Mouse (Mus musculus) midbrain, embryonic 14.5 days (tissue): ENCODE results near the gene Tsku. TPM values are rescaled to one million over a fixed set of nuclear protein-coding genes. Genes with fewer than 3 reads are reported as not detected.

ENCODE experiments used
- ATAC-seq: fragments of 200-750 bp; cut with Nextera tagmentation; 2 replicates; pipeline ENCODE4 v1.8.0; 2017; ENCODE audit warnings: moderate number of reproducible peaks, moderate library complexity; ENCODE audit not compliant: low FRiP score, low TSS enrichment
- DNase-seq: peaks from one replicate; pipeline ENCODE4 v3.0.0-alpha.2; 2015
- H3K27ac ChIP-seq: fragments of 300-500 bp; sonication (generic); replicated peaks from 2 replicates; pipeline ENCODE4 v1.5.1; 2014; ENCODE audit warnings: mild to moderate bottlenecking, low read depth, low read length, moderate library complexity
- H3K27me3 ChIP-seq: fragments of 300-500 bp; sonication (generic); 2 replicates; pipeline ENCODE4 v1.6.1; 2014; ENCODE audit warnings: low read length, control low read depth, mixed read lengths; ENCODE audit not compliant: control insufficient read depth, insufficient read depth
- H3K36me3 ChIP-seq: fragments of 300-500 bp; sonication (generic); 2 replicates; pipeline ENCODE4 v1.6.1; 2014; ENCODE audit warnings: low read length, control low read depth; ENCODE audit not compliant: control insufficient read depth, insufficient read depth
- H3K4me1 ChIP-seq: fragments of 300-500 bp; sonication (generic); 2 replicates; pipeline ENCODE4 v1.6.1; 2014; ENCODE audit warnings: mild to moderate bottlenecking, antibody characterized with exemption, low read length, control low read depth; ENCODE audit not compliant: control insufficient read depth, insufficient read depth
- H3K4me2 ChIP-seq: fragments of 300-500 bp; sonication (generic); 2 replicates; pipeline ENCODE4 v1.6.1; 2014; ENCODE audit warnings: mild to moderate bottlenecking, low read length, moderate library complexity
- H3K4me3 ChIP-seq: fragments of 300-500 bp; sonication (generic); replicated peaks from 2 replicates; pipeline ENCODE4 v1.5.1; 2014; ENCODE audit warnings: low read depth, low read length
- H3K9ac ChIP-seq: fragments of 300-500 bp; sonication (generic); replicated peaks from 2 replicates; pipeline ENCODE4 v1.6.1; 2014; ENCODE audit warnings: mild to moderate bottlenecking, low read length, moderate library complexity
- H3K9me3 ChIP-seq: fragments of 300-500 bp; sonication (generic); 2 replicates; pipeline ENCODE4 v1.6.1; 2016; ENCODE audit warnings: low read length, control low read depth, mixed read lengths; ENCODE audit not compliant: control insufficient read depth
- WGBS: fragments of 180-500 bp; shearing (Covaris S2); extraction: QIAGEN DNeasy Blood & Tissue Kit; methylation state at CpG from one replicate; pipeline ENCODE4 v1.1.7; 2014; 5-methylcytosine and 5-hydroxymethylcytosine counted together
- polyA plus RNA-seq: library from polyadenylated mRNA; unstranded; fragments of >200 nt; fragmentation: Nextera tagmentation; extraction: Ambion mirVana; gene quantifications from 2 replicates; pipeline ENCODE4 v1.2.1, GENCODE M21; 2014

The Tsku gene
- polyA plus RNA-seq = 8.2 and 10.3 TPM in 2 replicates

DNA sequence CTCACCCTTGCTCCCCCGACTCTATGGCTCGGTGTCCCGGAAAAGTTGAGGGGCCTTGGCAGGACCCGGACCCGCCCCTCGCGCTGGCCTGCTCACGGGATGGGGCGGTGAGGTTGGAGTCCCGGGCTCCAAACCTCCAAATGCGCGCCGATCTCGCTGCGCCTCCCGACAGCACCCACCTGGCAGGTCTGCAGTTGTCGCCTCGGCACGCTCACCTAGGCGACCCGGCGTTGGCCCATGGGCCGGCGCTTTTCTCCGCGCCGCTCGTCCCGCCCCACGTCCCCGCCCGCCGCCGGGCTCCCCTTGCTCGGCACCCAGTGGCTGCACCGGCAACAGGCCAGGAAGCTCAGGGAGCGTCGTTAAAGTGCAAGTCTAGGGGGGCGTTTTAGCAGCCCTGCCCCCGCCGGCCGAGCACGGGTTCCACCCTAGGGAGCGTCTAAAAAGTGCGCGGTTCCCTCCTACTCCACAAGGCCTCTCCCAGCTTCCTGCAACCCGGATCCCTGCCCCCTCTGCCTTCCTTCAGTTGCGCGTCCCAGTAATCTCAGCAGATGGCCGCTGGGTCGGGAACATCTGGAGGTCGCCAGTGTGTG, at the start of gene Tsku:
TSS of gene Tsku (minus strand) at position 266 of the 590 bp plus-strand sequence.
- H3K27ac ChIP-seq = peak within 1 kb of the TSS; percentile 74
- under 1% methylated on average over 52 of the region's 52 CpGs for WGBS
- H3K36me3 ChIP-seq = no peaks in the 10 kb centered on the region
- DNase-seq (peak; percentile 97), ATAC-seq (peak; percentile 92)
- H3K4me1 ChIP-seq = peaks cover 25% of the 10 kb centered on the region
- H3K27me3 ChIP-seq = no peaks in the 10 kb centered on the region
- H3K4me2 ChIP-seq = peak within 1 kb of the TSS; percentile 96
- H3K4me3 ChIP-seq = peak within 1 kb of the TSS; percentile 80
- H3K9me3 ChIP-seq = no peaks in the 10 kb centered on the region
- peak within 1 kb of the TSS; percentile 75 for H3K9ac ChIP-seq

DNA sequence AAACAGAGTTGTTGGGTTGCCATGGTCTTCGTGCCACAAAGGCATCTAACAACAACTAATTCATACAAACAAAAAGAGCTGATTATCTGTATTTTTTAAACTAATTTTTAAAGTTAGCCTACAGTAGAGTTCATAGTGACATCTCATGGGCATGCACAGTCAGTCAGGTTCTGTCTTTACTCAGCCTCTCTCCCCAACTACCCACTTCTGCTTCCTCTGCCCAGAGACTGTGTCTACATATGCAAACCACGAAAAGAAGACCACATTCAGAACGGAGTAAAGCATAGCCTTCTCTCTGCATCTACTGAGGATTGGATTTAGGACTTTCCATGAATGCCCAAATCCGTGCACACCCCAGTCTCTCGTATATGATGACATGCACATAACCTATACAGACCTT, 46.5 kb upstream of the Tsku start:
- Histone ChIP-seq H3K27me3 (no peaks in the 10 kb centered on the region), H3K9me3 (no peaks in the 10 kb centered on the region), H3K4me3 (no peak overlapping the region), H3K4me2 (no peak overlapping the region), H3K4me1 (peaks cover 6% of the 10 kb centered on the region; the same call in 1 of the 2 replicates), H3K36me3 (no peaks in the 10 kb centered on the region), H3K9ac (no peak overlapping the region), H3K27ac (no peak overlapping the region)
- DNase-seq (no peak), ATAC-seq (no peak)
- 84% methylated on average over 5 of the region's 5 CpGs for WGBS

DNA sequence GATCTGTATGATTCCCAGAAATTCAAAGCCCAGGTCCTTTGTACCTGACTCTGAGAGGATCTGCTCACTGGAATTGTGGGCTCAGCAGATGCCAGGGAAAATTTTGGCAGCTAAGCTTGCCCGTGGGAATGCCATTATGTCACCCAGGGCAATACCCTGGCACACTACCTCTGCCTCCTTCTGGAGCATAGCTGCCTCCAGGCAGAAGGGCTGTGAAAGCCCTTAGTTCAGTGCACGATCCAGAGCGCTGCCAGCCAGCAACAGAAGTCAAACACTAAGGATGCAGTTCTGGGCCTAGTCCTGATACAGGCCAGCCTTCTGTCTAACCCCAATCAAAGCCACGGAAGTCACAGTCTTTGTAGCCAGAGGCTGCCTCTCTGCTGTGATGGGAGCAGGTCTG, 42.9 kb upstream of the Tsku start:
- Histone ChIP-seq H3K36me3 (no peaks in the 10 kb centered on the region), H3K4me2 (no peak overlapping the region), H3K27me3 (no peaks in the 10 kb centered on the region), H3K27ac (no peak overlapping the region), H3K9ac (no peak overlapping the region), H3K4me3 (no peak overlapping the region), H3K9me3 (no peaks in the 10 kb centered on the region), H3K4me1 (peaks cover 8% of the 10 kb centered on the region; the same call in 1 of the 2 replicates)
- 75% methylated on average over 4 of the region's 4 CpGs for WGBS
- DNase-seq (no peak), ATAC-seq (no peak)

DNA sequence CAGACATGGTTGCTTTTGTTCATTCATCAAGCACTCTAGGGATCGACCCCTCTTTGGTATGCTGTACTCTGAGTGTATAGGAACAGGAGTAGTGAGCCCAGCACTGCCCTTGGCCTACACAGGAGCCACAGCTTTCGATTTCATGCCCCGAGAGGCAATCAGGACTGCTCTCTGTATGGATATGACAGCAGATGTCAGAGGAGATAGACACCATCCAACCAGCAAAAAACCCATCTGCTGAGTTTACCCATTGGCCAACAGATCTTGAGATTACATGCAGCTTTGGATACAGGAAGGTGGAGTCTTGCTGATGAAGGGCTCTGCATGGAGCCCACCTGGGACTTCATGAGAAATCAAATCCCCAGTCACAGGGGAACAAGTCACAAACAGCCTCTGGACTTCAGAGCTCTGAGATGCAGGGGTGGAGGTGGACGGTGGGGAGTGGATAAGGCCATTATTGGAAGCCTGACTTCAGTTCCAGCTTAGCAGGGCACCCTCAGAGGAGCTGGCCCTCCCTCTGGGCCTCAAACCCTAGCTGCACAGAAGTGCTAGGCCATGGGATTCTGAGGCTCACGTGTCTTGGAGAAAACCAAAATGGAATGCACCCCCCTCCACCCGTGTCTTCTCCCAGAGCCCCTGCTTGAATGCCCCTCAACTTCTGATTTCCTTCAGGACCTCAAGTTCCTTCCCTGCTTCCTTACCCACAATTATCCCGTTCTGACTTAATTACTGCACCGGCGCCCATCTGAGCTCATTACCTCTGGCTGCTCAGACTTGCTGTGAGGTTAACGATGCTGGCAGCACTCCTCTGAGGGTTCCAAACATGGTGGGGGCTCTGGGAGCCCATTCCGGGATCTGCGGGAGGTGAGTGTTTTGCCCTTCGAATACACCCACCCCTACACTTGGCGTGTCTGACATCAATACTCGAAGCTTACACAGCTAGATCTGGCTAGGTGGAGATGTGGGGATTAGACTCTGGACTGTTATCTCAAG, 41.8 kb upstream of the Tsku start:
- Histone ChIP-seq H3K4me2 (no peak overlapping the region), H3K4me3 (no peak overlapping the region), H3K27ac (no peak overlapping the region), H3K27me3 (no peaks in the 10 kb centered on the region), H3K9me3 (no peaks in the 10 kb centered on the region), H3K4me1 (peaks cover 8% of the 10 kb centered on the region; the same call in 1 of the 2 replicates), H3K9ac (no peak overlapping the region), H3K36me3 (no peaks in the 10 kb centered on the region)
- ATAC-seq = no peak
- DNase-seq = no peak
- WGBS = 53% methylated on average over 15 of the region's 15 CpGs

DNA sequence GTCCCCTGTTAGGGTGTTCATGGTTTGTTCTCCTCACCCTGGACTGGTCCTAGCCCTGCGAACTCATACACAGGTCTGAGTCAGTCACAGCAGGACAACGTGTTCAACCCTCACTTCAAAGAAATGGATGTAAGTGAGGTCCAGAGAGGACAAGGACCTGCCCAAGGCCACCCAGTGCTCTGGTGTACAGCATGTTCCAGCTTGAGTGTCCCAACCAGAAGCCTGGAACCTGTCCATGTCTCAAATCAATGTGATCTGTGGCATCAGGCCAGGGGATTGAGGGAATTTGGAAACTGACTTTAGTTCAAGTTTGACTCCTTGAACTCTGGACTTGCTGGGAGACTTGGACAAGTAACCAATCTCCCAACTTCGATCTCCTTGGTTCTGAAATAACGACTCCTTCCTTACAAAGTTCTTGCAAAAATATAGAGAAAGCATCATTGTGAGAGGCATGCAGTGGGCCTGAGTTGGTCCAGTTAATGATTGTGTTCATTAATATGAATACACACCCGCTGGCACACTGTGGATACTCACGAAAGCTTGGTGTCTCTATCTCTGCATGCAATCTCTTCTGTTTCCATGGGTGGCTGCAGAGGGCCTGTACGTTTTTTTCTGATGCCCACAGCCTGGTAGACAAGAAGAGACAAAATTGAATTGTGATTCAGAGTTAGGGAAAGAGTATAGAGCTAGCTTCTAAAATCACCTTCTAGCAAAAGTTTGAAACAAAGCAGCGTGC, 31.5 kb upstream of the Tsku start:
- H3K27me3 ChIP-seq = no peaks in the 10 kb centered on the region
- H3K9me3 ChIP-seq = no peaks in the 10 kb centered on the region
- H3K27ac ChIP-seq = no peak overlapping the region
- no peaks in the 10 kb centered on the region for H3K36me3 ChIP-seq
- no peak for ATAC-seq
- H3K4me1 ChIP-seq = no peaks in the 10 kb centered on the region
- H3K9ac ChIP-seq = no peak overlapping the region
- no peak for DNase-seq
- H3K4me2 ChIP-seq = no peak overlapping the region
- H3K4me3 ChIP-seq = no peak overlapping the region
- 84% methylated on average over 8 of the region's 8 CpGs for WGBS

DNA sequence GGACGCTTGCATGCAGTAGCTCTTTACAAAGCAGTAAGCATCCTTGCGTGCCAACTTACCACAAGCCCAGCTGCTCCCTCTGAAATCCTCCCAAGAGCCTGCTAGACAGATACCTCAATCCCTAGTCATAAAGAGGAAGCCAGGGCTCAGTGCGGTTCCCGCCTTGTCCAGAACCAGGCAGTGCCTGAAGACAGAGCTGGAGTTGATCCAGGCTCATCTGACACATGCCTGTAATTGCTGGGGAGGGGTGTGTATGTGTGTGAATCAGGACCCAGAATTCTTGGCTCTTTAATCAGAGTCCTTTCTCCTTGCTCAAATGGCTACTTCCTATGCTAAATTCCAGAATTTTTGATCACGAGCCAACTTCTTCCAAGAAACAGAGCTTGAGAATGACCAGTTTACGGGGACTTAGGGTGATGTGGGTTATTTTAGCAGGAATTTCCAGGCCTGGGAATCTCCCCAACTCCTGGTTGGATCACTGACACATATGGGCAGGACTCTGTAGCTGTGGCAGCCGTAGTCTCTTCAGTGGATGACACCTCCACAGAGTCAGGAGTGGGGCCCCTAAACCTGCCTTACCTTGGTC, 30.3 kb upstream of the Tsku start:
- Histone ChIP-seq H3K4me1 (no peaks in the 10 kb centered on the region), H3K4me2 (no peak overlapping the region), H3K4me3 (no peak overlapping the region), H3K36me3 (no peaks in the 10 kb centered on the region), H3K9me3 (no peaks in the 10 kb centered on the region), H3K27ac (no peak overlapping the region), H3K27me3 (no peaks in the 10 kb centered on the region), H3K9ac (no peak overlapping the region)
- 87% methylated on average over 7 of the region's 7 CpGs for WGBS
- DNase-seq (no peak), ATAC-seq (no peak)

DNA sequence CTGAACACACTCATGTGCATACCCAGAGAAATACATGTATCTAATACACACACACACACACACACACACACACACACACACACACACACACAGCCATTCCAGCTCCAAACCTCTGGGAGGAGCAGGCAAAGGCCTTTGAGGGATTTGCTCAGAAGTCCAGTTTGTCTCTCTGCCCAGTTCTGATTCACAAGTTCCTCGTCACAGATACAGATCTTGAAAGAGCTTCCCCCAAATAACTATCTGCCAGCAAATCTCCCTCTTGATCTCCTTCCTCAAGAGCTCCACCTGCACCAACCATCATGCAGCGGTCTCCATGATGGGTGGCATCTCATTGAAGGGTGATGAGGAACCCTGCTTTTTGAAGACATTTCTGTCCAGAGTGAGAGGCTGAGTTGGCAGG, 29.4 kb upstream of the Tsku start:
- no peak overlapping the region for H3K4me3 ChIP-seq
- H3K9me3 ChIP-seq = no peaks in the 10 kb centered on the region
- no peak overlapping the region for H3K4me2 ChIP-seq
- no peak overlapping the region for H3K27ac ChIP-seq
- no peak for DNase-seq
- H3K36me3 ChIP-seq = no peaks in the 10 kb centered on the region
- no peak overlapping the region for H3K9ac ChIP-seq
- H3K27me3 ChIP-seq = no peaks in the 10 kb centered on the region
- WGBS = 88% methylated on average over 2 of the region's 2 CpGs
- H3K4me1 ChIP-seq = no peaks in the 10 kb centered on the region
- no peak for ATAC-seq

DNA sequence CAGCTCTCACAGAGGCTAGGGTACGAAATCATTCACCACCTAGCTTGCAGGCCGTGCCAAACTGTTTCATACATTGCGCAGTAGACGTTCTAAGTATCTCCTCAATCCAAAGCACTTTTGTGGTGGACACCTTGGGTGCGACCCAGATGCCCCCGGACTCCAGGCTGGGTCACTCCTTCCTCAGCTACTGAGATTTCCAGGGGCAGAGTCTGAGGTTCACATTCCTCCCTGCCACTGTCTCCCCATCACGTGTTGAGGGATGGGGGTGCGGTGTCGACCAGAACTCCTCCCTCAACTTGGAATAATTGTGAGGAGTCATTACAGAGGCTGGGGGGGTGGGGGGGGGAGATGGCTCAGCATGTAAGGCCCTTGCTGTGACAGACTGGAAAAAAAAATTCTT, 28.5 kb upstream of the Tsku start:
- H3K4me2 ChIP-seq = no peak overlapping the region
- H3K4me3 ChIP-seq = no peak overlapping the region
- no peaks in the 10 kb centered on the region for H3K36me3 ChIP-seq
- H3K9me3 ChIP-seq = no peaks in the 10 kb centered on the region
- no peaks in the 10 kb centered on the region for H3K27me3 ChIP-seq
- H3K9ac ChIP-seq = no peak overlapping the region
- WGBS = 84% methylated on average over 9 of the region's 9 CpGs
- no peak overlapping the region for H3K27ac ChIP-seq
- ATAC-seq (no peak), DNase-seq (no peak)
- H3K4me1 ChIP-seq = no peaks in the 10 kb centered on the region
